Mouse (Mus musculus) kidney, embryonic 16.5 days (tissue): Measurements from ENCODE around the gene Pdp2. TPM values are rescaled to one million over a fixed set of nuclear protein-coding genes. Genes with fewer than 3 reads are reported as not detected.

Experiments
- ATAC-seq: fragments of 200-750 bp; cut with Nextera tagmentation; 2 replicates; pipeline ENCODE4 v1.8.0; 2017; ENCODE audit warnings: moderate TSS enrichment; ENCODE audit not compliant: low FRiP score, low TSS enrichment
- H3K27ac ChIP-seq: fragments of 300-500 bp; sonication (generic); 2 replicates; pipeline ENCODE4 v1.5.1; 2014; ENCODE audit warnings: low read length
- H3K27me3 ChIP-seq: fragments of 300-500 bp; sonication (generic); 2 replicates; pipeline ENCODE4 v1.6.1; 2014; ENCODE audit warnings: low read length, control low read depth, mixed read lengths; ENCODE audit not compliant: insufficient read depth
- H3K36me3 ChIP-seq: fragments of 300-500 bp; sonication (generic); 2 replicates; pipeline ENCODE4 v1.6.1; 2014; ENCODE audit warnings: low read length, control low read depth, mixed read lengths; ENCODE audit not compliant: insufficient read depth
- H3K4me1 ChIP-seq: fragments of 300-500 bp; sonication (generic); 2 replicates; pipeline ENCODE4 v1.6.1; 2014; ENCODE audit warnings: low read length, control low read depth, mixed read lengths; ENCODE audit not compliant: insufficient read depth
- H3K4me2 ChIP-seq: fragments of 300-500 bp; sonication (generic); replicated peaks from 2 replicates; pipeline ENCODE4 v1.6.1; 2014; ENCODE audit warnings: low read depth, low read length
- H3K4me3 ChIP-seq: fragments of 300-500 bp; sonication (generic); 2 replicates; pipeline ENCODE4 v1.5.1; 2014; ENCODE audit warnings: mild to moderate bottlenecking, low read length
- H3K9ac ChIP-seq: fragments of 300-500 bp; sonication (generic); replicated peaks from 2 replicates; pipeline ENCODE4 v1.6.1; 2014; ENCODE audit warnings: low read length
- H3K9me3 ChIP-seq: fragments of 300-500 bp; sonication (generic); 2 replicates; pipeline ENCODE4 v1.6.1; 2016; ENCODE audit warnings: low read length, control low read depth
- WGBS: fragments of 180-500 bp; shearing (Covaris S2); extraction: QIAGEN DNeasy Blood & Tissue Kit; methylation state at CpG from one replicate; pipeline ENCODE4 v1.1.7; 2014; 5-methylcytosine and 5-hydroxymethylcytosine counted together
- polyA plus RNA-seq: library from polyadenylated mRNA; unstranded; fragments of >200 nt; fragmentation: Nextera tagmentation; extraction: Ambion mirVana; gene quantifications from 2 replicates; pipeline ENCODE4 v1.2.1, GENCODE M21; 2015

The Pdp2 gene
- 19.2 and 20.3 TPM in 2 replicates for polyA plus RNA-seq

GRCm38 (mm10) chr8:104591133-104591834, at the start of gene Pdp2:
TSS of gene Pdp2 (plus strand) at chr8:104591451.
- peak; percentile 99 for ATAC-seq
- Histone ChIP-seq H3K36me3 (peaks cover 20% of the 10 kb centered on the region), H3K4me2 (peak within 1 kb of the TSS; percentile 82), H3K9me3 (no peaks in the 10 kb centered on the region), H3K27ac (peak within 1 kb of the TSS; percentile 88), H3K27me3 (no peaks in the 10 kb centered on the region), H3K4me3 (peak within 1 kb of the TSS; percentile 75), H3K9ac (peak within 1 kb of the TSS; percentile 74), H3K4me1 (peaks cover 16% of the 10 kb centered on the region)
- under 1% methylated on average over 44 of the region's 44 CpGs for WGBS

DNA sequence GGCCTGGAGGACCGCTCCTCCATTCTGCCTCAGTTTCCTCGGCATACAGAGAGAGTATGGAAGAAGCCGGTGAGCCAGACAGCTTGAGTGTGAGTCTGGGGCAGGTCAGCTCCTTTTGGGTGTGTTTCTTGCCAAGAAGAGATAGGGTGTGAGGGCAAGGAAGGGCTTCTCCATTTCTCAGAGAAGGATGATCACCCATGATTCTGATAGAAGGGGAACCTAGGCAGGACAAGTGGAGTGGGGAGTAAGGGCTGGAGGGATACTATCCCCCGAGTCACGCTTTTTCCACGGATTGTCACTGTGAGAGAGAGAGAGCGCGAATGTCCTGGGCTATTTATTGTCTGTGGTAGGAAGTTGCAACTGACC, 49.8 kb upstream of the Pdp2 start:
- Histone ChIP-seq H3K27me3 (peaks cover 56% of the 10 kb centered on the region), H3K9me3 (no peaks in the 10 kb centered on the region), H3K4me1 (peaks cover 12% of the 10 kb centered on the region), H3K9ac (no peak overlapping the region), H3K27ac (no peak overlapping the region), H3K36me3 (no peaks in the 10 kb centered on the region), H3K4me2 (peak overlapping the region; percentile 99), H3K4me3 (peak overlapping the region; percentile 55)
- 11% methylated on average over 8 of the region's 8 CpGs for WGBS
- ATAC-seq = no peak

DNA sequence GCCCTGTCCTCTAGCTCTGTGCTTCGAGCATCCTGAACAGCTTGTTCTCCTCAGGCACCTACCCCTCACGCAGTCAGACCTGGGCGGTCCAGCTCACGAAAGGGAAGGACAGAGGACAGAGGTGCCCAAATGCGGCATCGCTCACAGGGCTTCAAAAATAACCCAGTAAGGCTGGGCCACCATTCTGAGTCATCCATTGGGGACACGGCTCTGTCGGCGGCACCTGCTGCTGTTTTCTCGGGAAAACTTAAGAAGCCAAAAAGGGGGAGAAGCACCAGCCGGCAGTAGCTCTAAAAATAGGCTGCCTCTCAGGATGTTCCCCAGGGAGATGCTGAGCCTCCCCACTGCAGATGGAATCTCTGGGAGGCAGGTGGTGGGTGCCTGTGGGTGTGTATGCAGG, 49.1 kb upstream of the Pdp2 start:
- Histone ChIP-seq H3K9me3 (no peaks in the 10 kb centered on the region), H3K4me2 (no peak overlapping the region), H3K9ac (no peak overlapping the region), H3K27ac (no peak overlapping the region), H3K27me3 (peaks cover 56% of the 10 kb centered on the region), H3K4me1 (peaks cover 12% of the 10 kb centered on the region), H3K36me3 (no peaks in the 10 kb centered on the region), H3K4me3 (no peak overlapping the region)
- 7% methylated on average over 11 of the region's 11 CpGs for WGBS
- ATAC-seq = no peak

GRCm38 (mm10) chr8:104543440-104544045, 47.7 kb upstream of the Pdp2 start:
- WGBS = 78% methylated on average over 8 of the region's 8 CpGs
- Histone ChIP-seq H3K9ac (no peak overlapping the region), H3K4me2 (no peak overlapping the region), H3K9me3 (no peaks in the 10 kb centered on the region), H3K27ac (no peak overlapping the region), H3K4me3 (no peak overlapping the region), H3K4me1 (peaks cover 12% of the 10 kb centered on the region), H3K36me3 (no peaks in the 10 kb centered on the region), H3K27me3 (peaks cover 55% of the 10 kb centered on the region)
- no peak for ATAC-seq

- 91% methylated on average over 4 of the region's 4 CpGs for WGBS
- ATAC-seq = no peak
- no peaks in the 10 kb centered on the region for H3K9me3 ChIP-seq
Observed at GRCm38 (mm10) chr8:104555191-104555590, 36.1 kb upstream of the Pdp2 start.

DNA sequence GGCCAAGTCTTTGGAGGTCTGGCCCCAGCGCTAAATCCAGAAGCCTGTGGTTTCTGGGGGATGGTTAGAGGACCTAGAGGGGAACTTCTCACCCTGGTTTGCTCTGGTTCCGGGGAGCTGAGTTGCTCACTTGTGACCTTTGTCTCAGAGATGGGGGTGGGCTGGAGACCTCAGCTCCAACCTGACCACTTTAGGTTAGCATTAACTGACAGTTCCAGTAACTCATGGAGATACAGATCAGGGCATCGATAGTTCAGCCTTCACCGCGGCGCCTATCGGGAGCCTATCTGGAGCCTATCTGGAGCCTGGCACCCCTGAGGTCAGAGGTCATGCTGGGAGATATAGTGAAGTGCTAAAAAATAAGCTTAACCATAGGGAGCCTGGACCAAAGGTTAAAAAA, 34.0 kb upstream of the Pdp2 start:
- Histone ChIP-seq H3K27me3 (no peaks in the 10 kb centered on the region), H3K27ac (no peak overlapping the region), H3K4me1 (no peaks in the 10 kb centered on the region), H3K9me3 (no peaks in the 10 kb centered on the region), H3K4me3 (no peak overlapping the region), H3K9ac (no peak overlapping the region), H3K36me3 (no peaks in the 10 kb centered on the region), H3K4me2 (no peak overlapping the region)
- ATAC-seq = no peak
- WGBS = 60% methylated on average over 7 of the region's 7 CpGs

More at GRCm38 (mm10) chr8:104555191-104555590, 36.1 kb upstream of the Pdp2 start:
- Histone ChIP-seq H3K27ac (no peak overlapping the region), H3K4me2 (no peak overlapping the region), H3K9ac (no peak overlapping the region), H3K27me3 (no peaks in the 10 kb centered on the region), H3K4me1 (no peaks in the 10 kb centered on the region), H3K36me3 (no peaks in the 10 kb centered on the region), H3K4me3 (no peak overlapping the region)

DNA sequence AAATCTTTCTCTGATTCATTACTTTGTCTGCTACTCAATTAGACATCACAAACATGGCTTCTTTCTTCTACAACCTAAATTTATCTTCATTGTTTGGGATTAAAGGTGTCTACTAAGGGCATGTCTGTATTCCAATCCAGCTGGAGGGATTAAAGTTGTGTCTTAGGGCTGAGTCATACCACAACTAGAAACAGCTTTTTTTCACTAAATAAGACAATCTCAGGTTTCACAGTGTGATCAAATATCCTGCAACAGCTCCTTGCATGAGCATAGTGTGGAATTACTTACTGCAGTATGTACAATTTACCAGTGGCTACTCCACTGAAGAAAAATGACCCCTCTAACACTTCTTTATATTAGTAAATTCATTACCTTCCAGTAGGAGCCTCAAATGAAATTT, 30.5 kb upstream of the Pdp2 start:
- Histone ChIP-seq H3K4me1 (no peaks in the 10 kb centered on the region), H3K27ac (no peak overlapping the region), H3K9ac (no peak overlapping the region), H3K36me3 (no peaks in the 10 kb centered on the region), H3K27me3 (no peaks in the 10 kb centered on the region), H3K4me2 (no peak overlapping the region), H3K9me3 (no peaks in the 10 kb centered on the region), H3K4me3 (no peak overlapping the region)
- ATAC-seq = no peak

DNA sequence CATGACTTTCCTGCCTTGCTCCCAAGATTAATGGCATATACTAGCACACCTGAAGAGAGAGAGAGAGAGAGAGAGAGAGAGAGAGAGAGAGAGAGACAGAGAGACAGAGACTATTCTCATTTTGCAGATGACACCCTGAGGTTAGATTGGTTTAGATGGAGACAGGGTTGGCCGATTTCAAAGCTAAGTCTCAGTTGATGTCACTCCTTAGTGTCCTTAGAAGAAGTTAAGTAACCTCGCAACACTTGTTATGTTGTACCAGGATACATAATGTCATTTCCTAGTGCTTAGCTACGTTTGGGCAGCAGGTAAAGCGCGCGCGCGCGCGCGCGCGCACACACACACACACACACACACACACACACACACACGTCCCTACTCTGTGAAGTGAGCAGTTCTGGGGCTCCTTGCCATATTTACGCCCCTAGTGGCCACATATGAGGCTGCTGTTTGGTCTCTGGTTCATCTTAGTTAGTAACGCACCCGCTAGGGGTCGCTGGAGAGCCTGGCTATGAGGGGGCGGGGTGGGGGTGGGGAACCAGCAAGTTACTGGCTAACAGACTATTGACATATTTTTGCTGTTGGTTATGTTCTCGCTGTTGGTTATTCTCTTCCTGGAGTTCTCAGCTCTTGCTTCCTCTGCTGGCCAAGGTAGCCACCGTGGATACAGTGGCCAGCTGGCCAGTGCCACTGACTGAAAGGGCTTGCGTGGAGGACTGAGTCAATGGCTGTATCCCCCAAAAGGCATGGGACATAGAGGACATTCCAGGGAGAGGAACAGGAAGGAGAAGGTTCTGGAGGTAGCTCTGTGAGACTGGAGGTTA, 26.4 kb upstream of the Pdp2 start:
- WGBS = 21% methylated on average over 21 of the region's 22 CpGs
- H3K27ac ChIP-seq = no peak overlapping the region
- no peaks in the 10 kb centered on the region for H3K9me3 ChIP-seq
- peak overlapping the region; percentile 31; the same call in 1 of the 2 replicates for H3K4me2 ChIP-seq
- no peaks in the 10 kb centered on the region for H3K36me3 ChIP-seq
- peak; percentile 90 for ATAC-seq
- no peak overlapping the region for H3K4me3 ChIP-seq
- no peaks in the 10 kb centered on the region for H3K27me3 ChIP-seq
- no peak overlapping the region for H3K9ac ChIP-seq
- no peaks in the 10 kb centered on the region for H3K4me1 ChIP-seq

GRCm38 (mm10) chr8:104565457-104565798, 25.8 kb upstream of the Pdp2 start:
- Histone ChIP-seq H3K9me3 (no peaks in the 10 kb centered on the region), H3K27me3 (no peaks in the 10 kb centered on the region), H3K4me2 (no peak overlapping the region), H3K27ac (no peak overlapping the region), H3K4me1 (no peaks in the 10 kb centered on the region), H3K36me3 (no peaks in the 10 kb centered on the region), H3K9ac (no peak overlapping the region), H3K4me3 (no peak overlapping the region)
- ATAC-seq = no peak
- 90% methylated on average over 5 of the region's 5 CpGs for WGBS

DNA sequence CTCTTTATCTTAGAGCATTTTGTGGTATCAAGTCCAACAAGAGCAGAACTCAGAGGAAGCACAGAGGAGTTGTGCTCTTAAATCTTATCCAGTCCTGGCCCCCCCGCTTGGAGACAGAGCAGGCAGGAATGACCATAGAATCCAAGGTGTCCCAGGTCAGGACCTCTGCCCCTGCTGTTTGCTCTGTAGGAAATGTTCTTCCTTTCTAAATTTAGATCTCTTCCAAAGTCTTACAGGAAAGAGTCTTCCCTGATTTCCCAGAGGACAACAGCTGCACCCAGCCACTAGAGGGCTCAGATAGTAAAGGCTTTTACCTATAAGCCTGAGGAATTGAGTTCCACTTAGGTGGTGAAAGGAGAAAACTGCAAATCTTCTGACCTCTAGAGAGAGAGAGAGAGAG, 21.7 kb upstream of the Pdp2 start:
- H3K27ac ChIP-seq = no peak overlapping the region
- no peaks in the 10 kb centered on the region for H3K9me3 ChIP-seq
- ATAC-seq = no peak
- no peak overlapping the region for H3K4me2 ChIP-seq
- WGBS = 41% methylated on average over 1 of the region's 1 CpGs
- H3K4me1 ChIP-seq = peaks cover 3% of the 10 kb centered on the region; the same call in 1 of the 2 replicates
- H3K9ac ChIP-seq = no peak overlapping the region
- H3K27me3 ChIP-seq = no peaks in the 10 kb centered on the region
- no peaks in the 10 kb centered on the region for H3K36me3 ChIP-seq
- no peak overlapping the region for H3K4me3 ChIP-seq
